Mouse (Mus musculus) gastrocnemius, adult 2 months (tissue): ENCODE measurements around the gene Emc6. TPM values are rescaled to one million over a fixed set of nuclear protein-coding genes. Genes with fewer than 3 reads are reported as not detected.

ENCODE experiments used
- DNase-seq: peaks from one replicate; pipeline ENCODE4 v3.0.0; 2022
- H3K27ac ChIP-seq: fragments of 200-600 bp; 2 replicates; pipeline ENCODE4 v1.8.1; 2022; ENCODE audit warnings: mild to moderate bottlenecking
- H3K4me3 ChIP-seq: fragments of 200-600 bp; 2 replicates; pipeline ENCODE4 v1.8.1; 2022; ENCODE audit warnings: mild to moderate bottlenecking, moderate library complexity
- CTCF ChIP-seq: fragments of 200-600 bp; IDR thresholded peaks from 2 replicates; pipeline ENCODE4 v1.8.1; 2022; ENCODE audit warnings: antibody characterized with exemption, mild to moderate bottlenecking, moderate library complexity
- intact Hi-C: fragments of 180-260 bp; cut with DNase I; formaldehyde crosslinking; loops from one replicate; pipeline ENCODE4 v1.15.1; 2025
- total RNA-seq, 2 experiments: library from RNA; stranded (reverse); gene quantifications; 2 replicates each; pipeline ENCODE4 v1.2.3; 2021

Gene Emc6
- total RNA-seq, 2 experiments from 2014 or later = 82.6 to 93.4 TPM

DNA sequence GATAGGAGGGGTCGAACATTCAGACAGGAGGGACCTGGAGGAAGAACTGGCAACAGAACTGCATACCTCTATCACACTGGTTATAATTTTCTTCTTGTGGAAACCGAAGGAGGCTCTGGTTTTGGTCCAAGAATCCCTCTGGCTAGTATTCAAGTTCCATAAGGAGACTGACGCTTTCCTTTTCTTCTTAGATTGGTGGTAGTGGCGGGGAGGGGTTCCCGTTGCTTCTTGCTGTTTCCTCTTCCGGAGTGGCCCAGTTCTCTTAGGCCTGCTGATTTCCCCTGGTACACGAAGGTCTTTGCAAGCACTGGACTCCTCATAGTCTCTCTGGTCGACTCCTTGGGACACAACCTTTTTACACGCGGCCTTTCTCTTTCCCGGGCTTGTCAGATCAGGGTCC, 39.7 kb downstream of the Emc6 start:
- intact Hi-C loops = loop anchor here (5.0 kb wide), 2 partner anchors 40 to 140 kb away; partner anchors contain the start of genes Emc6 and Tax1bp3
- TF ChIP-seq CTCF = no peak
- no peak overlapping the region for H3K27ac ChIP-seq

GRCm38 (mm10) chr11:73136587-73136986, 40.2 kb downstream of the Emc6 start:
- intact Hi-C loops = loop anchor here (5.0 kb wide), 2 partner anchors 41 to 141 kb away; partner anchors contain the start of genes Emc6 and Tax1bp3
- Histone ChIP-seq H3K27ac (no peak overlapping the region), H3K4me3 (peak overlapping the region; percentile 83)
- TF ChIP-seq CTCF = no peak
- DNase-seq = no peak

More for the DNA sequence above, 39.7 kb downstream of the Emc6 start:
- peak overlapping the region; percentile 83 for H3K4me3 ChIP-seq
- no peak for DNase-seq

- intact Hi-C loops = no loop called here
- TF ChIP-seq CTCF = no peak
- Histone ChIP-seq H3K4me3 (no peak overlapping the region), H3K27ac (no peak overlapping the region)
- no peak for DNase-seq
Observed at GRCm38 (mm10) chr11:73134222-73134621, 42.6 kb downstream of the Emc6 start.

DNA sequence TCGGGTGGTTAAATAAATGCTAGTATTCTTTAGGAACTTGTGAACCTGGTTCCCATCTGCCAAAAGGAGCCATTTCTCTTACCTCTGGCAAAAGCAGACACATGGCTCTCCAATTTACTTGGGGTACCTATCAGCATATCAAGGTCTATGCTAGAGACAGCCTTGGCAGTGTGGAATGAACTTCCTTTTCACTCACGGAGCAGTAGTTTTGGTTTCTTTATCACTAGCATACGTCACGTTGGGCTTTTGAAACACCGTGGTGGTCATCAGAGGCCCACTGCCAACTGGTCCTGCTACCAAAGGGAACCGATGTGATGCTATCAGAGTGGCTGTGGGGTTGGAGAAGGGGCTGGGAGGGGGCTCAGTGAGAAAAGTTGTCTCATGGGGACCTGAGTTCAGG, 43.8 kb downstream of the Emc6 start:
- TF ChIP-seq CTCF = no peak
- H3K4me3 ChIP-seq = no peak overlapping the region
- H3K27ac ChIP-seq = no peak overlapping the region
- intact Hi-C loops = no loop called here
- DNase-seq = no peak

DNA sequence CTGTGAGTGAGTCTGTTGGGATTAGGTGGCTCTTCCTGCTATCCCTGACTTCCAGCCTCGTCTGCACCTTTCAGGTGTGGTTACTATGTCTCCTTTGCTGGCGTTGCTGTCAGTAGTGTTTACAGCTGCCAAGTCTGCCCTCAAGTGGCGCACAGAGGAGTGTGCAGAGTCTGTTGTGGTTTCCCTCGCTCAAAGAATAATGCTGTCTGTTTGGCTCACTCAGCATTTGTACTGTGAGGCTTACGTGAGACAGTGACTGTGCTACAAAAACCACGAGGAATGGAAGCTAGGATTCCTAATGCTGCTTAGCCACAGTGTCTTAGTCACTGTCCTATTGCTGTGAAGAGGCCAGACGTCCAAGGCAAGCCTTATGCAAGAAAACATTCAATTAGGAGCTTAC, 45.8 kb downstream of the Emc6 start:
- no peak overlapping the region for H3K4me3 ChIP-seq
- H3K27ac ChIP-seq = peak overlapping the region; percentile 57; the same call in 1 of the 2 replicates
- DNase-seq = no peak
- intact Hi-C loops = no loop called here
- peak; percentile 42 for TF ChIP-seq CTCF

- H3K4me3 ChIP-seq = no peak overlapping the region
- no peak for TF ChIP-seq CTCF
- H3K27ac ChIP-seq = no peak overlapping the region
- no peak for DNase-seq
- intact Hi-C loops = no loop called here
Observed at GRCm38 (mm10) chr11:73126495-73126894, 50.3 kb downstream of the Emc6 start.

Other genes with a start within 250 kb of the Emc6 start
- 1 to 10 TPM; 5.1 to 6.2 TPM for gene Atp2a3, start 215.9 kb downstream of the Emc6 start, total RNA-seq
- under 1 TPM; 0.15 to 0.56 TPM for gene P2rx1, start 177.9 kb downstream of the Emc6 start, total RNA-seq
- under 1 TPM; 0.43 to 0.89 TPM for gene Camkk1, start 158.0 kb downstream of the Emc6 start, total RNA-seq
- 1 to 10 TPM; 3.2 to 3.9 TPM for gene Ncbp3, start 129.3 kb downstream of the Emc6 start, total RNA-seq
- under 1 TPM; 0.08 to 0.17 TPM for gene Itgae, start 86.5 kb downstream of the Emc6 start, total RNA-seq
- under 1 TPM in 1 of 2 experiments, not detected in 1; 0.08 TPM for gene Haspin, start 38.7 kb downstream of the Emc6 start, total RNA-seq
- 10 to 100 TPM in 1 of 2 experiments, 1 to 10 TPM in 1; 7.0 to 12.9 TPM for gene P2rx5, start 16.6 kb downstream of the Emc6 start, total RNA-seq
- 10 to 100 TPM in 1 of 2 experiments, 1 to 10 TPM in 1; 6.5 to 13.9 TPM for gene Tax1bp3, start within 50 bp of the Emc6 start, total RNA-seq
- 1 to 10 TPM; 5.7 to 7.8 TPM for gene Ctns, start 22.0 kb upstream of the Emc6 start, total RNA-seq
- gene Shpk, start 22.4 kb upstream of the Emc6 start, total RNA-seq = under 1 TPM; 0.50 to 0.66 TPM
- gene Trpv1, start 57.3 kb upstream of the Emc6 start, total RNA-seq = under 1 TPM; 0.06 to 0.20 TPM
- gene Trpv3, start 90.4 kb upstream of the Emc6 start, total RNA-seq = not detected
- gene Aspa, start 152.6 kb upstream of the Emc6 start, total RNA-seq = 1 to 10 TPM; 2.1 to 5.1 TPM
- not detected for gene Gm49340, start 152.7 kb upstream of the Emc6 start, total RNA-seq
- not detected for gene Spata22, start 152.7 kb upstream of the Emc6 start, total RNA-seq
- not detected for gene Olfr20, start 173.7 kb upstream of the Emc6 start, total RNA-seq
- not detected for gene Olfr376, start 194.2 kb upstream of the Emc6 start, total RNA-seq
- not detected for gene Olfr1, start 222.6 kb upstream of the Emc6 start, total RNA-seq